Comparison of ENCODE assay signal across 8 mouse cellular contexts in genomic region chr10:78244058-78244437, GRCm38 (mm10). TPM values are rescaled to one million over a fixed set of nuclear protein-coding genes. Genes with fewer than 3 reads are reported as not detected.
A peak's percentile ranks its signal among the peaks of the same experiment; 100 is the strongest.
DNase-seq lines count a peak whose midpoint lies in the region; ATAC-seq lines count a peak whose summit lies in the region.

No protein-coding gene starts in this region.

- ATAC-seq in CD4-positive, CD25-positive, alpha-beta regulatory T cell, adult 4 months, result peak; percentile 2
- ATAC-seq in embryonic facial prominence, embryonic 11.5 days (replicated peaks; ENCODE audit: insufficient number of reproducible peaks, low FRiP score, low TSS enrichment, low read depth), result peak; percentile 68
- peak; percentile 45 for ATAC-seq in heart, embryonic 15.5 days (replicated peaks; ENCODE audit: insufficient number of reproducible peaks, insufficient read depth, low FRiP score, low read depth)

- peak overlapping the region; percentile 79 for H3K9ac ChIP-seq in embryonic facial prominence, embryonic 11.5 days (replicated peaks; ENCODE audit: low read length)
- H3K9ac ChIP-seq in heart, embryonic 15.5 days, result peak overlapping the region; percentile 79

- peak; percentile 24 for DNase-seq in T-cell, adult 2 months (ENCODE audit: low spot score)
- peak; percentile 7 for DNase-seq in embryonic facial prominence, embryonic 11.5 days (ENCODE audit: low spot score)
- DNase-seq in kidney, postnatal 14 days, result peak; percentile 61
- DNase-seq in lung, postnatal 4 days, result peak; percentile 50 to 59
- DNase-seq in right cerebral cortex, postnatal 14 days, result peak; percentile 42
- DNase-seq in layer of hippocampus, adult 9-10 months (ENCODE audit: low spot score), result no peak

- no peak overlapping the region for H3K27ac ChIP-seq in embryonic facial prominence, embryonic 11.5 days (replicated peaks; ENCODE audit: low read depth, low read length)
- H3K27ac ChIP-seq in heart, embryonic 15.5 days, result peak overlapping the region; percentile 62

- no peaks in the 10 kb centered on the region for H3K9me3 ChIP-seq in embryonic facial prominence, embryonic 11.5 days (replicated peaks; ENCODE audit: control insufficient read depth, low read length)
- no peaks in the 10 kb centered on the region for H3K9me3 ChIP-seq in heart, embryonic 15.5 days (replicated peaks)

- no peaks in the 10 kb centered on the region for H3K27me3 ChIP-seq in embryonic facial prominence, embryonic 11.5 days (ENCODE audit: control insufficient read depth, insufficient read depth, low read length)
- no peaks in the 10 kb centered on the region for H3K27me3 ChIP-seq in heart, embryonic 15.5 days

- H3K4me1 ChIP-seq in embryonic facial prominence, embryonic 11.5 days (ENCODE audit: control insufficient read depth, insufficient read depth, low read length), result no peaks in the 10 kb centered on the region; the same call in 1 of the 2 replicates
- H3K4me1 ChIP-seq in heart, embryonic 15.5 days (replicated peaks), result peaks cover 18% of the 10 kb centered on the region

- WGBS in embryonic facial prominence, embryonic 11.5 days, result 0% methylated on average over 27 of the region's 33 CpGs
- under 1% methylated on average over 19 of the region's 33 CpGs for WGBS in heart, embryonic 15.5 days

- peak overlapping the region; percentile 92 for H3K4me3 ChIP-seq in embryonic facial prominence, embryonic 11.5 days (ENCODE audit: low read depth, low read length)
- peak overlapping the region; percentile 75 for H3K4me3 ChIP-seq in heart, embryonic 15.5 days

- peak overlapping the region; percentile 96 for H3K4me2 ChIP-seq in embryonic facial prominence, embryonic 11.5 days (ENCODE audit: low read depth, low read length)
- H3K4me2 ChIP-seq in heart, embryonic 15.5 days, result peak overlapping the region; percentile 95

- H3K36me3 ChIP-seq in embryonic facial prominence, embryonic 11.5 days (replicated peaks; ENCODE audit: control insufficient read depth, insufficient read depth, low read depth, low read length), result no peaks in the 10 kb centered on the region
- H3K36me3 ChIP-seq in heart, embryonic 15.5 days, result no peaks in the 10 kb centered on the region

RNA-seq across cellular contexts. Expression of gene Trappc10, which starts 0.4 kb away (rescaled TPM):
- polyA plus RNA-seq in CD4-positive, CD25-positive, alpha-beta regulatory T cell, adult 4 months (2017; shearing (Covaris generic)), result 1 to 10 TPM; 4.9 to 9.0 TPM
- polyA plus RNA-seq in embryonic facial prominence, embryonic 11.5 days (2014; fragmentation: Nextera tagmentation; extraction: Ambion mirVana), result 14.7 and 16.1 TPM in 2 replicates
- polyA plus RNA-seq in heart, embryonic 15.5 days (2015; fragmentation: Nextera tagmentation; extraction: Ambion mirVana), result 10.2 and 10.8 TPM in 2 replicates

RNA-seq across cellular contexts. Expression of gene Pwp2, which starts 59.1 kb away (rescaled TPM):
- 10 to 100 TPM; 13.4 to 29.5 TPM for polyA plus RNA-seq in CD4-positive, CD25-positive, alpha-beta regulatory T cell, adult 4 months (2017; shearing (Covaris generic))
- 20.0 and 21.6 TPM in 2 replicates for polyA plus RNA-seq in embryonic facial prominence, embryonic 11.5 days (2014; fragmentation: Nextera tagmentation; extraction: Ambion mirVana)
- 9.1 and 14.1 TPM in 2 replicates for polyA plus RNA-seq in heart, embryonic 15.5 days (2015; fragmentation: Nextera tagmentation; extraction: Ambion mirVana)

Comparison
In these comparisons a context has a peak if more than half of its experiments do, and no peak if none do; other contexts are left out.
1. ATAC-seq: peak in every context shown above with its lines; median percentile 68 in embryonic facial prominence, embryonic 11.5 days; 45 in heart, embryonic 15.5 days; 2 in CD4-positive, CD25-positive, alpha-beta regulatory T cell, adult 4 months.